Mouse (Mus musculus): ENCODE results near the gene Tcp10a.
"Not testable (repeated sequence)": the region's sequence is repeated elsewhere in the genome, so short reads cannot be mapped to it uniquely, and the experiment has no call there.

Tcp10a gene

GRCm38 (mm10) chr17:7324346-7324745 is at the start of gene Tcp10a:
Tcp10a (plus strand) TSS chr17:7324646.
- not testable (repeated sequence) for DNase-seq (ENCODE audit: low spot score in 2 of 2)

- DNase-seq (ENCODE audit: low spot score in 2 of 2): no peak
Observed at GRCm38 (mm10) chr17:7278702-7279242, 45.7 kb upstream of the Tcp10a start.

GRCm38 (mm10) chr17:7279251-7279650 is 45.2 kb upstream of the Tcp10a start:
- DNase-seq (ENCODE audit: low spot score in 2 of 2): no peak

GRCm38 (mm10) chr17:7284297-7284910 is 40.0 kb upstream of the Tcp10a start:
- no peak for DNase-seq (ENCODE audit: low spot score in 2 of 2)

- DNase-seq (ENCODE audit: low spot score in 2 of 2): no peak
Observed at GRCm38 (mm10) chr17:7285292-7285691, 39.2 kb upstream of the Tcp10a start.

- no peak for DNase-seq (ENCODE audit: low spot score in 2 of 2)
Observed at GRCm38 (mm10) chr17:7286422-7287050, 37.9 kb upstream of the Tcp10a start.

- no peak for DNase-seq (ENCODE audit: low spot score in 2 of 2)
Observed at GRCm38 (mm10) chr17:7292012-7292684, 32.3 kb upstream of the Tcp10a start.

GRCm38 (mm10) chr17:7306278-7307196 is 17.9 kb upstream of the Tcp10a start:
- peak in 1 of 2 experiments; percentile 3 for DNase-seq (ENCODE audit: low spot score in 2 of 2)

- DNase-seq (ENCODE audit: low spot score in 2 of 2): not testable (repeated sequence)
Observed at GRCm38 (mm10) chr17:7315693-7316382, 8.6 kb upstream of the Tcp10a start.

GRCm38 (mm10) chr17:7319789-7320188 is 4.7 kb upstream of the Tcp10a start:
- not testable (repeated sequence) for DNase-seq (ENCODE audit: low spot score in 2 of 2)

- DNase-seq (ENCODE audit: low spot score in 2 of 2): not testable (repeated sequence)
Observed at GRCm38 (mm10) chr17:7326415-7326814, 2.0 kb downstream of the Tcp10a start.

- DNase-seq (ENCODE audit: low spot score in 2 of 2): not testable (repeated sequence)
Observed at GRCm38 (mm10) chr17:7332745-7333144, 8.3 kb downstream of the Tcp10a start.

- DNase-seq (ENCODE audit: low spot score in 2 of 2): not testable (repeated sequence)
Observed at GRCm38 (mm10) chr17:7337381-7337780, 12.9 kb downstream of the Tcp10a start.

GRCm38 (mm10) chr17:7348765-7349164 is 24.3 kb downstream of the Tcp10a start:
- not testable (repeated sequence) for DNase-seq (ENCODE audit: low spot score in 2 of 2)

GRCm38 (mm10) chr17:7352596-7352995 is 28.1 kb downstream of the Tcp10a start, which contains the start of gene Ttll2:
Ttll2 (minus strand) TSS chr17:7352696.
- not testable (repeated sequence) for DNase-seq (ENCODE audit: low spot score in 2 of 2)

- DNase-seq (ENCODE audit: low spot score in 2 of 2): not testable (repeated sequence)
Observed at GRCm38 (mm10) chr17:7359806-7360205, 35.4 kb downstream of the Tcp10a start.

- not testable (repeated sequence) for DNase-seq (ENCODE audit: low spot score in 2 of 2)
Observed at GRCm38 (mm10) chr17:7360749-7361465, 36.5 kb downstream of the Tcp10a start.

- DNase-seq (ENCODE audit: low spot score in 2 of 2): not testable (repeated sequence)
Observed at GRCm38 (mm10) chr17:7365615-7366014, 41.2 kb downstream of the Tcp10a start.

GRCm38 (mm10) chr17:7366265-7366664 is 41.8 kb downstream of the Tcp10a start:
- not testable (repeated sequence) for DNase-seq (ENCODE audit: low spot score in 2 of 2)
